Mouse (Mus musculus) midbrain, postnatal 0 days (tissue): ENCODE measurements around the gene Slc1a6. TPM values are rescaled to one million over a fixed set of nuclear protein-coding genes. Genes with fewer than 3 reads are reported as not detected.

ENCODE experiments used
- ATAC-seq: fragments of 200-750 bp; cut with Nextera tagmentation; 2 replicates; pipeline ENCODE4 v1.8.0; 2017; ENCODE audit warnings: moderate number of reproducible peaks, mild to moderate bottlenecking, moderate TSS enrichment, moderate library complexity; ENCODE audit not compliant: low FRiP score
- DNase-seq: peaks from one replicate; pipeline ENCODE4 v3.0.0-alpha.2; 2015; ENCODE audit warnings: low spot score
- H3K27ac ChIP-seq: fragments of 300-500 bp; sonication (generic); 2 replicates; pipeline ENCODE4 v1.5.1; 2014; ENCODE audit warnings: low read depth, mild to moderate bottlenecking, low read length, mixed read lengths
- H3K27me3 ChIP-seq: fragments of 300-500 bp; sonication (generic); 2 replicates; pipeline ENCODE4 v1.6.1; 2014; ENCODE audit warnings: low read length, control low read depth, mixed read lengths; ENCODE audit not compliant: insufficient read depth
- H3K36me3 ChIP-seq: fragments of 300-500 bp; sonication (generic); 2 replicates; pipeline ENCODE4 v1.6.1; 2014; ENCODE audit warnings: low read length, control low read depth, mixed read lengths; ENCODE audit not compliant: insufficient read depth
- H3K4me1 ChIP-seq: fragments of 300-500 bp; sonication (generic); 2 replicates; pipeline ENCODE4 v1.6.1; 2014; ENCODE audit warnings: mild to moderate bottlenecking, control low read depth, antibody characterized with exemption, low read length, mixed read lengths; ENCODE audit not compliant: insufficient read depth
- H3K4me2 ChIP-seq: fragments of 300-500 bp; sonication (generic); 2 replicates; pipeline ENCODE4 v1.6.1; 2014; ENCODE audit warnings: low read depth, mild to moderate bottlenecking, low read length, mixed read lengths; ENCODE audit not compliant: poor library complexity, severe bottlenecking
- H3K4me3 ChIP-seq: fragments of 300-500 bp; sonication (generic); 2 replicates; pipeline ENCODE4 v1.5.1; 2014; ENCODE audit warnings: low read depth, mild to moderate bottlenecking, low read length, moderate library complexity
- H3K9ac ChIP-seq: fragments of 300-500 bp; sonication (generic); replicated peaks from 2 replicates; pipeline ENCODE4 v1.6.1; 2014; ENCODE audit warnings: mild to moderate bottlenecking, low read length, moderate library complexity, mixed read lengths; ENCODE audit not compliant: poor library complexity, severe bottlenecking
- H3K9me3 ChIP-seq: fragments of 300-500 bp; sonication (generic); 2 replicates; pipeline ENCODE4 v1.6.1; 2016; ENCODE audit warnings: low read length, control low read depth
- CTCF ChIP-seq: IDR thresholded peaks from 2 replicates; pipeline ENCODE4 v1.5.1; 2016; ENCODE audit warnings: antibody characterized with exemption, mild to moderate bottlenecking
- WGBS: fragments of 180-500 bp; shearing (Covaris S2); extraction: QIAGEN DNeasy Blood & Tissue Kit; methylation state at CpG from one replicate; pipeline ENCODE4 v1.1.7; 2014; 5-methylcytosine and 5-hydroxymethylcytosine counted together
- polyA plus RNA-seq: library from polyadenylated mRNA; unstranded; fragments of >200 nt; fragmentation: Nextera tagmentation; extraction: Ambion mirVana; gene quantifications from 2 replicates; pipeline ENCODE4 v1.2.1, GENCODE M21; 2015
- total RNA-seq: library from RNA; depleted of rRNA; stranded (reverse); fragments of >200 nt; gene quantifications from 2 replicates; pipeline ENCODE4 v1.2.3, GENCODE M21; 2014

Slc1a6 gene
- total and polyA plus RNA-seq, 2 experiments from 2014 or later = 30.7 to 66.1 TPM

DNA sequence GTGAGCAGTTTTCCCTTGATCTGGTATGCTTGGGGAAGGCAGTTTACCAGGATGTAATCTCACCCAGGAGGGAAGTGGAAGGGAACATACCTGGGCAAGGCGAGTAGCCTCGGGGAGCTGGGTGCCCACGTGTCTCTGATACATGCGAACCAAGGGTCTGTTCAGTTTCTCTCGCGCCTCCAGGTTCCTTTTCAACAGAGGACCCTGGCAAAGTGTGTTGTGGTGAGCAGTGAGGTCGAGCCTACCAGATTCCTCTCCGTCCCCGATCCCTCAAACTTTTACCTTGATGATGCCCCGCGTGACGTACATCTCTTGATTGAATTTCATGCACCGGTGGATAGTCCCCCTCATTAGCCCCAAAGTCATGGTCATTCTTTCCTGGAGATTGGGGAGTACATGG is 32.1 kb upstream of the Slc1a6 start:
- TF ChIP-seq CTCF = no peak
- ATAC-seq = no peak
- Histone ChIP-seq H3K4me2 (peak overlapping the region; percentile 67), H3K4me1 (no peaks in the 10 kb centered on the region; the same call in 1 of the 2 replicates), H3K9me3 (no peaks in the 10 kb centered on the region), H3K4me3 (peak overlapping the region; percentile 49), H3K27me3 (no peaks in the 10 kb centered on the region), H3K36me3 (no peaks in the 10 kb centered on the region), H3K9ac (no peak overlapping the region), H3K27ac (no peak overlapping the region)
- DNase-seq = no peak
- 80% methylated on average over 13 of the region's 13 CpGs for WGBS

DNA sequence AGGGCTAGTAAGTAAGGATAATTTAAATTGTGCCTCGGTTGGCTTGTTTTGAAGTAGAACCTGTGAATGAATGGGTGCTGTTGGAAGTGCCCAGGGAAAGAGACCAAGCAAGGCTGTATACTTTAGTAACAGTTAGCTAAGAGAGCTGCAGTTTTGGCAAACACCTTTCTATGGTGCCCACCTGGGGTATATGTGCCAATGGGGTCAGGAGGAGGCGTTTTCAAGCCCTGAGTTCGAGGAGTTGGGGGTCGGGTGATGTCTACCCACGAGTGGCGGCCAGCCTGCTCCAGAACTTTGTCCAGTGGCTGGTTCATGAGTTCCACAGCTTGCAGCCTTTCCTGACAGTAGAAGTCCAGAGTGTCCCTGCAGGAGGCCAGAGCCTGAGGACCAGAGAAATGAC is 31.4 kb upstream of the Slc1a6 start:
- Histone ChIP-seq H3K27me3 (no peaks in the 10 kb centered on the region), H3K4me1 (no peaks in the 10 kb centered on the region; the same call in 1 of the 2 replicates), H3K9me3 (no peaks in the 10 kb centered on the region), H3K9ac (no peak overlapping the region), H3K4me2 (no peak overlapping the region), H3K36me3 (no peaks in the 10 kb centered on the region), H3K4me3 (no peak overlapping the region), H3K27ac (no peak overlapping the region)
- DNase-seq (no peak), ATAC-seq (no peak)
- 88% methylated on average over 6 of the region's 6 CpGs for WGBS
- TF ChIP-seq CTCF = no peak

DNA sequence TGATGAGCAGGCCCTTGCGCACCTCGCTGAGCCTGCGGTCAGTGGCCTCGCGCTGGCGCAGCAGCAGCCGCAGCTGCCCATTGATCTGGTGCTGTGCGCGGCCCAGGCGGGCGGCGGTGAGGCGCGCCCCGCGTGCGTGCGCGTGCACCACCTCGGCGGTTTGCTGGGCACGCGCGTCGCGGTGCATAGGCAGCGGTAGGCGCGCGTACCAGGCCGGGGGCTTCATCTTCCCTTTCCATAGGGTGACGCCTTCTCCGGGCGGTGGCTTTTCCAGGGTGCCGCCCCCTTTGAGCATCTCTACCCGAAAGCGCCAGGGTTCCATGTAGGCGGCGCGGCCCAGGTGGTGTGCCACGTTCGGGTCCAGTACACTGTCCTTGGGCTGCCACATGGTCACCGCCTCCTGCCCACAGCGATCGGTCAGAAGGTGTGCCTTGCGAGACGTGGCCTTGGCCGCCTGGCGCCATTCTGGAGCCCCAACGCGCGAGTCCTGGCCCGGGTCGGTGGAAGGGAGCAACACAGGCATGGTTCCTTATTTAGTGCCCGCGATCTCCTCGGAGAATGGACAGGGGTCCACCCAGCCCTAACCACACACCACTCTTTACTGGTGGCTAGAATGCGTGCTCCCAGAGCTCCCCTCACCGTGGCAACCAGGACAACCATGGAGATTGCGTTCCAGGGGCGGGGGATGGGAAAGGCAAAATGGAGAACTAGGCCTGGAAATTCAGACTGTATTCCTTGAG is 27.7 kb upstream of the Slc1a6 start, which contains the start of gene Ccdc105:
Gene Ccdc105, minus strand, starts transcription at position 614 of the 740 bp plus-strand sequence.
- ATAC-seq = peak; percentile 92
- no peaks in the 10 kb centered on the region for H3K36me3 ChIP-seq

DNA sequence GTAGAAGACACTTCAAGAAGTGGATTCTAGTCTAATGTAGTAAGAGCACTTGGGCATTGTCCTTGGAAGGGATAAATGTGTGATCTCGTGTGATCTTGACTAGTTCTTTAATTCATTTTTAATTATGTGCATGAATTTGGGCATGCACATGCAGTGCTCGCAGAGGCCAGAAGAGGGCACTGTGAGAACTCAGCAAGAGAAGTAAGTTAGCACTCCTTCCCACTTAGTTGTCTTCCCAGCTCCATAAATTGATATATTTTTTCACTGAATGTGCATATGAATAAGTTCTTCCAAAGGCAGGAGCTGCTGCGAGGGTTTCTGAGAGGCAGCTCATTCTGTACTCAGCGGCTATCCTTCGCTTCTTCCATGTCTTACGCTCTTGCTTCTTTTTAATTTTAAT is 24.3 kb upstream of the Slc1a6 start:
- Histone ChIP-seq H3K4me3 (no peak overlapping the region), H3K4me2 (no peak overlapping the region; the same call in 1 of the 2 replicates), H3K9ac (no peak overlapping the region), H3K4me1 (no peaks in the 10 kb centered on the region; the same call in 1 of the 2 replicates), H3K27me3 (no peaks in the 10 kb centered on the region), H3K9me3 (no peaks in the 10 kb centered on the region), H3K36me3 (no peaks in the 10 kb centered on the region), H3K27ac (no peak overlapping the region)
- WGBS = 18% methylated on average over 6 of the region's 6 CpGs
- DNase-seq (peak; percentile 76), ATAC-seq (0 out of 2 replicates have a peak, but pooled peaks have one; percentile 0)
- peak; percentile 92 for TF ChIP-seq CTCF

More for the DNA sequence above, 27.7 kb upstream of the Slc1a6 start, which contains the start of gene Ccdc105:
- Histone ChIP-seq H3K4me1 (no peaks in the 10 kb centered on the region; the same call in 1 of the 2 replicates), H3K4me3 (peak within 1 kb of the TSS; percentile 52), H3K4me2 (peak within 1 kb of the TSS; percentile 85), H3K27me3 (no peaks in the 10 kb centered on the region), H3K9me3 (no peaks in the 10 kb centered on the region), H3K9ac (peak within 1 kb of the TSS; percentile 78), H3K27ac (peak within 1 kb of the TSS; percentile 95)
- TF ChIP-seq CTCF = peak; percentile 27; the same call in 1 of the 2 replicates
- DNase-seq = peak; percentile 95
- WGBS = under 1% methylated on average over 40 of the region's 61 CpGs

DNA sequence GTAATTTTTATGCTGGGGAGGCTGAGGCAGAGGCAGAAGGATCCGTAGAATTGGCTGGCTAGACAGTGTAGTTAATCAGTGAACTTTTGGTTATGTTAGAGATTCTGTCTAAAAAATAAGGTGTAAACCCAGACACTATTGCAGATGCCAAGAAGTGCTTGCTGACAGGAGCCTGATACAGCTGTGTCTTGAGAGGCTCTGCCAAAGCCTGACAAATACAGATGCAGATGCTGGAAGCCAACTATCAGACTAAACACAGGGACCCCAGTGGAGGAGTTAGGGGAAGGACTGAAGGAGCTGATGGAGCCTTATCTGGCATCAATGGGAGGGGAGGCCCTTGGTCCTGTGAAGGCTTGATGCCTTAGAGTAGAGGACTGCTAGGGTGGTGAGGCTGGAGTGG is 14.7 kb upstream of the Slc1a6 start:
- Histone ChIP-seq H3K4me1 (no peaks in the 10 kb centered on the region), H3K36me3 (no peaks in the 10 kb centered on the region; the same call in 1 of the 2 replicates), H3K27me3 (no peaks in the 10 kb centered on the region), H3K4me2 (no peak overlapping the region), H3K27ac (no peak overlapping the region), H3K9me3 (0 out of 2 replicates have a peak, but pooled peaks cover 4% of the 10 kb centered on the region), H3K9ac (no peak overlapping the region), H3K4me3 (no peak overlapping the region)
- TF ChIP-seq CTCF = no peak
- WGBS = 80% methylated on average over 1 of the region's 1 CpGs
- no peak for ATAC-seq
- DNase-seq = no peak

DNA sequence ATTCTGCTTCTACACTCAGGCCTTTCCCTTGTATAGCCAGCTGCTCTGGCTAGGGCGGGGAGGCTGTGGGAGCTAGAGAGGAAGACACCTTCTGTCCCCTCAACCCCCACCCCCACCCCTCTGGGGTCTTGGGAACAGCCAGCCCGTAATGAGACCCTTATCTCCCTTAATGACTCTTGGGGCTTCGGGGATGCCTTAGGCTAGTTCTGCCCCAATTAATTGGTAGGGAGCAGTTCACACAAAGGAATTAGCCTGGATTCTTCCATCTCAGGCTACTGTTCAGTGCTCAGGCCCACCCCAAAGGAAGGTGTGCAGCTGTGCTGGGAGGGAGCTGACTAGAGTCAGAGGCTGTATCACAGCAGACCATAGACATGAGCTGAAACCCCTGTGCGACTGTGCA is 4.5 kb upstream of the Slc1a6 start:
- Histone ChIP-seq H3K27ac (no peak overlapping the region), H3K36me3 (no peaks in the 10 kb centered on the region), H3K9ac (no peak overlapping the region), H3K9me3 (no peaks in the 10 kb centered on the region), H3K4me3 (no peak overlapping the region), H3K27me3 (no peaks in the 10 kb centered on the region), H3K4me1 (no peaks in the 10 kb centered on the region), H3K4me2 (no peak overlapping the region)
- DNase-seq (peak; percentile 12), ATAC-seq (no peak)
- TF ChIP-seq CTCF = no peak
- 37% methylated on average over 4 of the region's 4 CpGs for WGBS
